Mouse (Mus musculus) heart, adult 2 months (tissue): Measurements from ENCODE around the gene Kpna7.

Experiments
- CTCF ChIP-seq: fragments of 200-600 bp; IDR thresholded peaks from 2 replicates; pipeline ENCODE4 v1.8.1; 2022; ENCODE audit warnings: antibody characterized with exemption, mild to moderate bottlenecking, moderate library complexity
- EP300 ChIP-seq: fragments of 200-500 bp; IDR thresholded peaks from 2 replicates; pipeline ENCODE4 v1.6.1; 2011; ENCODE audit warnings: low read depth, low read length, control low read depth; ENCODE audit not compliant: insufficient read depth
- POLR2A ChIP-seq: fragments of 200-500 bp; IDR thresholded peaks from 2 replicates; pipeline ENCODE4 v1.6.1; 2011; ENCODE audit warnings: mild to moderate bottlenecking, low read depth, low read length, control low read depth; ENCODE audit not compliant: insufficient read depth

DNA sequence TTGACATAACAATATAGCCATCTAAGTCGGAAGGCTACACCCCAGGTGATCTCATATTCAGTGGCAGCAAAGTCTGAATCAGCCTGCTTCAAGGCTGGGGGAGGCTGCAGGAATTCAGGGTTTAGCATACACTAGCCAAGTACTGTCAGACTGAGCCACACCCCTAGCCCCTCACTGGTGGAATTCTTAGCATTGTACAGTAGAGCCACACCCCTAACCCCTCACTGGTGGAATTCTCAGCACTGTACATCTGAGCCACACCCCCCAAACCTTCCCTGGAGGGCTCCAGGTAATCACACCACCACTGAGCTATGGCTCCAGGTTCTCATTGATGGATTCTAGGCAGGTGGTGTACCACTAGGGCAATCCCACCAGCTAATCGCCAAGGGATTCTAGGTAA, 24.3 kb downstream of the Kpna7 start:
- no peak for TF ChIP-seq CTCF
- TF ChIP-seq POLR2A = no peak
- no peak for TF ChIP-seq EP300
